Mouse (Mus musculus) MEL (cell line): ENCODE measurements at regions not wholly inside any gene's neighbourhood (a gene's known extent, or its start where the extent isn't known, plus 50 kb on each side); places are given as distances from the start of the nearest gene placed in this dataset.

Source experiments
- DNase-seq: peaks from one replicate; pipeline ENCODE4 v3.0.0; 2011; ENCODE audit warnings: low read depth, low spot score
- H3K27ac ChIP-seq: 2 replicates; pipeline ENCODE4 v1.5.1; 2012; ENCODE audit warnings: low read depth, mild to moderate bottlenecking, control low read depth, low read length, moderate library complexity; ENCODE audit not compliant: control insufficient read depth
- H3K27me3 ChIP-seq, 2 experiments: fragments of 150-350 bp in 1 of 2; sonication (generic) in 1 of 2; 2 replicates each; pipeline ENCODE4 v1.6.1; 2012; ENCODE audit warnings: low read length in 2 of 2, mild to moderate bottlenecking in 2 of 2, improper control_type of control experiment in 1 of 2, moderate library complexity in 1 of 2; ENCODE audit not compliant: insufficient read depth in 2 of 2, control insufficient read depth in 1 of 2
- H3K36me3 ChIP-seq, 2 experiments: 2 replicates each; pipeline ENCODE4 v1.6.1; 2012 to 2014; ENCODE audit warnings: low read length in 2 of 2, improper control_type of control experiment in 1 of 2, inconsistent platforms in 1 of 2, mild to moderate bottlenecking in 1 of 2; ENCODE audit not compliant: insufficient read depth in 2 of 2, control insufficient read depth in 1 of 2
- H3K4me1 ChIP-seq, 2 experiments: fragments of 150-350 bp in 1 of 2; sonication (generic) in 1 of 2; 2 replicates each; pipeline ENCODE4 v1.6.1; 2012; ENCODE audit warnings: low read length in 2 of 2, improper control_type of control experiment in 1 of 2, mild to moderate bottlenecking in 1 of 2; ENCODE audit not compliant: insufficient read depth in 2 of 2, control insufficient read depth in 1 of 2
- H3K4me3 ChIP-seq, 2 experiments: fragments of 150-350 bp in 1 of 2; sonication (generic) in 1 of 2; 2 replicates each; pipeline ENCODE4 v1.5.1; 2012; ENCODE audit warnings: low read depth in 2 of 2, low read length in 2 of 2, mild to moderate bottlenecking in 2 of 2, moderate library complexity in 2 of 2, control low read depth in 1 of 2, improper control_type of control experiment in 1 of 2; ENCODE audit not compliant: control insufficient read depth in 1 of 2, insufficient read depth in 1 of 2
- H3K79me2 ChIP-seq: 2 replicates; pipeline ENCODE4 v1.6.1; 2012; ENCODE audit warnings: mild to moderate bottlenecking, low read length, moderate library complexity; ENCODE audit not compliant: control insufficient read depth, poor library complexity, insufficient read depth
- H3K9ac ChIP-seq: 2 replicates; pipeline ENCODE4 v1.6.1; 2012; ENCODE audit warnings: low read depth, mild to moderate bottlenecking, control low read depth, low read length, moderate library complexity; ENCODE audit not compliant: control insufficient read depth, poor library complexity, severe bottlenecking
- H3K9me3 ChIP-seq: fragments of 150-350 bp; sonication (generic); replicated peaks from 2 replicates; pipeline ENCODE4 v1.6.1; 2012; ENCODE audit warnings: mild to moderate bottlenecking, low read length, improper control_type of control experiment, moderate library complexity; ENCODE audit not compliant: insufficient read depth
- BHLHE40 ChIP-seq: IDR thresholded peaks from 2 replicates; pipeline ENCODE4 v1.6.1; 2012; ENCODE audit warnings: low read depth, mild to moderate bottlenecking, inconsistent platforms, low read length, improper control_type of control experiment, borderline replicate concordance
- CHD2 ChIP-seq: IDR thresholded peaks from 2 replicates; pipeline ENCODE4 v1.6.1; 2011; ENCODE audit warnings: low read length, improper control_type of control experiment
- CTCF ChIP-seq, 3 experiments: IDR thresholded peaks in 2 of 3; conservative IDR thresholded peaks in 1 of 3; 2 replicates each; pipeline ENCODE4 v1.5.1; 2011 to 2012; ENCODE audit warnings: low read length in 3 of 3, low read depth in 2 of 3, mild to moderate bottlenecking in 2 of 3, improper control_type of control experiment in 1 of 3, inconsistent platforms in 1 of 3, mixed read lengths in 1 of 3, moderate library complexity in 1 of 3; ENCODE audit not compliant: control insufficient read depth in 1 of 3, insufficient read depth in 1 of 3, poor library complexity in 1 of 3, severe bottlenecking in 1 of 3
- E2F4 ChIP-seq: IDR thresholded peaks from 2 replicates; pipeline ENCODE4 v1.6.1; 2011; ENCODE audit warnings: low read depth, low read length, improper control_type of control experiment, borderline replicate concordance
- ELF1 ChIP-seq: IDR thresholded peaks from 2 replicates; pipeline ENCODE4 v1.6.1; 2014; ENCODE audit warnings: low read depth, mild to moderate bottlenecking, inconsistent platforms, low read length, improper control_type of control experiment, moderate library complexity
- EP300 ChIP-seq, 2 experiments: IDR thresholded peaks; 2 replicates each; pipeline ENCODE4 v1.6.1; 2011; ENCODE audit warnings: improper control_type of control experiment in 2 of 2, low read length in 2 of 2, low read depth in 1 of 2, mild to moderate bottlenecking in 1 of 2
- GATA1 ChIP-seq: IDR thresholded peaks from 2 replicates; pipeline ENCODE4 v1.6.1; 2011; ENCODE audit warnings: low read depth, low read length, improper control_type of control experiment
- JUND ChIP-seq: IDR thresholded peaks from 2 replicates; pipeline ENCODE4 v1.6.1; 2011; ENCODE audit warnings: low read depth, mild to moderate bottlenecking, improper control_type of control experiment, low read length
- KAT2A ChIP-seq: conservative IDR thresholded peaks from 2 replicates; pipeline ENCODE4 v1.6.1; 2012; ENCODE audit warnings: low read depth, low read length, improper control_type of control experiment, inconsistent platforms
- MAX ChIP-seq: IDR thresholded peaks from 2 replicates; pipeline ENCODE4 v1.6.1; 2011; ENCODE audit warnings: low read length, improper control_type of control experiment
- MXI1 ChIP-seq: IDR thresholded peaks from 2 replicates; pipeline ENCODE4 v1.6.1; 2011; ENCODE audit warnings: mild to moderate bottlenecking, low read depth, low read length, improper control_type of control experiment
- MYB ChIP-seq: IDR thresholded peaks from 2 replicates; pipeline ENCODE4 v1.6.1; 2011; ENCODE audit warnings: mild to moderate bottlenecking, low read depth, low read length, improper control_type of control experiment
- MYC ChIP-seq: IDR thresholded peaks from 2 replicates; pipeline ENCODE4 v1.6.1; 2011; ENCODE audit warnings: low read depth, mild to moderate bottlenecking, low read length, improper control_type of control experiment, moderate library complexity
- NELFE ChIP-seq: IDR thresholded peaks from 2 replicates; pipeline ENCODE4 v1.6.1; 2011; ENCODE audit warnings: low read depth, low read length, improper control_type of control experiment
- POLR2A ChIP-seq, 2 experiments: IDR thresholded peaks; 2 replicates each; pipeline ENCODE4 v1.6.1; 2011 to 2012; ENCODE audit warnings: low read length in 2 of 2, mild to moderate bottlenecking in 2 of 2, control low read depth in 1 of 2, improper control_type of control experiment in 1 of 2, low read depth in 1 of 2, moderate library complexity in 1 of 2; ENCODE audit not compliant: control insufficient read depth in 1 of 2, insufficient read depth in 1 of 2, poor library complexity in 1 of 2
- RAD21 ChIP-seq: IDR thresholded peaks from 2 replicates; pipeline ENCODE4 v1.6.1; 2011; ENCODE audit warnings: mild to moderate bottlenecking, low read depth, low read length, improper control_type of control experiment
- TAL1 ChIP-seq: IDR thresholded peaks from 2 replicates; pipeline ENCODE4 v1.6.1; 2012; ENCODE audit warnings: mild to moderate bottlenecking, inconsistent platforms, low read length, moderate library complexity, mixed read lengths
- TBP ChIP-seq: IDR thresholded peaks from 2 replicates; pipeline ENCODE4 v1.8.0; 2011; ENCODE audit warnings: low read depth, low read length, improper control_type of control experiment
- TCF12 ChIP-seq: IDR thresholded peaks from 2 replicates; pipeline ENCODE4 v1.6.1; 2014; ENCODE audit warnings: low read depth, mild to moderate bottlenecking, inconsistent platforms, low read length, improper control_type of control experiment, moderate library complexity
- USF1 ChIP-seq: IDR thresholded peaks from 2 replicates; pipeline ENCODE4 v1.6.1; 2014; ENCODE audit warnings: low read depth, mild to moderate bottlenecking, inconsistent platforms, low read length, improper control_type of control experiment, moderate library complexity
- ZC3H11A ChIP-seq: IDR thresholded peaks from 2 replicates; pipeline ENCODE4 v1.6.1; 2012; ENCODE audit warnings: low read depth, mild to moderate bottlenecking, inconsistent platforms, low read length, improper control_type of control experiment
- ZKSCAN1 ChIP-seq: IDR thresholded peaks from 2 replicates; pipeline ENCODE4 v1.6.1; 2012; ENCODE audit warnings: low read depth, mild to moderate bottlenecking, inconsistent platforms, low read length, improper control_type of control experiment, moderate library complexity
- ZMIZ1 ChIP-seq: IDR thresholded peaks from 2 replicates; pipeline ENCODE4 v1.6.1; 2012; ENCODE audit warnings: low read depth, mild to moderate bottlenecking, inconsistent platforms, low read length, improper control_type of control experiment, moderate library complexity
- ZNF384 ChIP-seq: IDR thresholded peaks from 2 replicates; pipeline ENCODE4 v1.6.1; 2012; ENCODE audit warnings: low read depth, mild to moderate bottlenecking, inconsistent platforms, low read length, improper control_type of control experiment

DNA sequence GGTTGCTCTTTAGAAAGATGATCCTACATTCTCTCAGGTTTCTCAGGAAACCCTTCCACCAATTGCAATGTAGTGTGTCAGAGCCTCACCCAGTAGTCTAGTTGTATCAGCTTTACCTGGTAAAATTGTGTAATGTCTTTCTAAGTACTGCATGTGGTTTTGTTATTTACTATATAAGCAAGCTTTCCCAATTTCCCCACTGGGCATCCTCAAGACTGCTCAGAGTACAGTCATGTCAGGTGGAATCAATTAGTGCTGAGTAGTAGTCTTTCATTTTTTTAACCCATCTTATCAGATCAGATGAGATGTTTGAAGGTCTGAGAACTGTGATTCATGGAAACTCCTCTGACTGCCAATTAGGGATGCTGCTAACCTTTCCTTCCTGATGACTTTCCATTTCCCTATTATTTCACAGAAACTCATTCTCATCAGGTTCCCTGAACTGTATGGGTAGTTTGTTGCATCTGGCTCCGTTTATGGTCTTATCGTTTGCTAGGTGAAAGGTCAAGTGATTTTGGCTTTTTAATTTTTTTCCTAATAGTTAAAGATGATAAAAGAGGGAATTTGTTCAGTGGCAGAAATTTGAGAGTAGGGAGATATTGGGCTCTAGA lies 393.6 kb upstream of the Cobl start:
- no peak for TF ChIP-seq ELF1
- no peak for TF ChIP-seq TBP
- TF ChIP-seq TCF12: no peak
- TF ChIP-seq CHD2: no peak
- TF ChIP-seq MXI1: no peak
- TF ChIP-seq JUND: no peak
- no peak for TF ChIP-seq MAX
- TF ChIP-seq E2F4: no peak
- no peak for TF ChIP-seq MYC
- TF ChIP-seq POLR2A (IDR thresholded peaks at IDR 0.05; ENCODE audit: control insufficient read depth in 1 of 2, insufficient read depth in 1 of 2, low read depth in 1 of 2, low read length in 2 of 2, poor library complexity in 1 of 2): no peak
- no peak for TF ChIP-seq ZKSCAN1
- no peak for TF ChIP-seq BHLHE40
- Histone ChIP-seq H3K27me3 (no peaks in the 10 kb centered on the region), H3K9me3 (no peaks in the 10 kb centered on the region), H3K79me2 (no peaks in the 10 kb centered on the region), H3K36me3 (no peaks in the 10 kb centered on the region), H3K27ac (no peak overlapping the region), H3K4me3 (no peak overlapping the region), H3K4me1 (no peaks in the 10 kb centered on the region), H3K9ac (no peak overlapping the region)
- DNase-seq: no peak

DNA sequence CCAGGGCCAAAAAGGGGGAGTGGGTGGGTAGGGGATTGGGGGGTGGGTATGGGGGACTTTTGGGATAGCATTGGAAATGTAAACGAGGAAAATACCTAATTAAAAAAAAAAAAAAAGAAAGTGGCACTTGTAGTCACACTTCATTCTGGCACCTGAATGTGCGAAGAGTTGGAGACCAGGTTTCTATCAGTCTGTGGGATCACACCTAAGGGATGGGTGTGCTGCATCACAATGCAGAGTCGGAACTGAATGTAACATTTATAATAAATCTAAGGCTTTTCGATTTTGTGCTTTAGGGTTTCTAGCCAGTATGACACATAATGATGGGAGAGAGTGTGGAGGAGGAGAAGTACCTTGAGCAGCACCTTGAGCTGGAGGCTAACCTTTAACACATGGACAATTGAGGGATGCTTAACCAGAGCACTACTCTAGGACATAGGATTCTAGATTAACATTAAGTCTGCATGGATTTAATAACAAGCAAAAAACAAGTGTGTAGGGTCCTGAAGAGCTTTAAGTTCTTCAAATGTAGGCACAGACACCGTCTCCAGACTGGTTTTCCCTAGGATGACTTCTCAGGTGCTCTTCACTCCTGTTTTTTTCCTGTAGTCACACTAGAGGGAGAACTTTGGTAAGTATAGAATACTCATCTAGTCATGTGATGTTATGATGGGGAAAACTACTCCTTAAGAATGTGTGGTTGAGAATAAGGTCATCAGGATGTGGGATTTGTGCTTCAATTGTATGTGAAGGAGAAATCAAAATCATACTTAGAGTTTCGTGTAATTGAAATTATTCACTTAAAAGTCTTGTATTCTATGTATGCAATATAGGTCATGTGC lies 392.8 kb upstream of the Cobl start:
- Histone ChIP-seq H3K27ac (no peak overlapping the region), H3K4me1 (no peaks in the 10 kb centered on the region), H3K36me3 (no peaks in the 10 kb centered on the region), H3K9ac (no peak overlapping the region), H3K27me3 (no peaks in the 10 kb centered on the region), H3K79me2 (no peaks in the 10 kb centered on the region), H3K4me3 (no peak overlapping the region), H3K9me3 (no peaks in the 10 kb centered on the region)
- no peak for TF ChIP-seq RAD21
- TF ChIP-seq MYB: no peak
- TF ChIP-seq ZNF384: no peak
- TF ChIP-seq TAL1: no peak
- no peak for TF ChIP-seq POLR2A (IDR thresholded peaks at IDR 0.05; ENCODE audit: control insufficient read depth in 1 of 2, insufficient read depth in 1 of 2, low read depth in 1 of 2, low read length in 2 of 2, poor library complexity in 1 of 2)
- TF ChIP-seq ZMIZ1: no peak
- TF ChIP-seq GATA1: no peak
- TF ChIP-seq KAT2A: no peak
- TF ChIP-seq E2F4: no peak
- TF ChIP-seq ZKSCAN1: no peak
- TF ChIP-seq NELFE: no peak
- no peak for TF ChIP-seq ZC3H11A
- no peak for TF ChIP-seq BHLHE40
- no peak for TF ChIP-seq EP300 (IDR thresholded peaks at IDR 0.05; ENCODE audit: low read depth in 1 of 2, low read length in 2 of 2)
- no peak for TF ChIP-seq USF1
- no peak for TF ChIP-seq CTCF (IDR thresholded peaks at IDR 0.05 in 2 of 3, conservative IDR thresholded peaks at IDR 0.05 in 1 of 3; ENCODE audit: control insufficient read depth in 1 of 3, insufficient read depth in 1 of 3, low read depth in 2 of 3, low read length in 3 of 3, poor library complexity in 1 of 3, severe bottlenecking in 1 of 3)
- DNase-seq: no peak
